Mouse (Mus musculus) C2C12 (cell line): ENCODE measurements at regions not wholly inside any gene's neighbourhood (a gene's known extent, or its start where the extent isn't known, plus 50 kb on each side); places are given as distances from the start of the nearest gene placed in this dataset.

ENCODE experiments used
- H3K27me3 ChIP-seq: one replicate; pipeline ENCODE4 v1.6.1; 2011; ENCODE audit not compliant: control insufficient read depth, insufficient read depth, insufficient read length
- H3K36me3 ChIP-seq: one replicate; pipeline ENCODE4 v1.6.1; 2011; ENCODE audit not compliant: control insufficient read depth, insufficient read depth
- H3K4me3 ChIP-seq: one replicate; pipeline ENCODE4 v1.5.1; 2011; ENCODE audit warnings: mild to moderate bottlenecking, control low read depth; ENCODE audit not compliant: poor library complexity, insufficient read depth, severe bottlenecking
- H3K79me2 ChIP-seq: one replicate; pipeline ENCODE4 v1.6.1; 2011; ENCODE audit not compliant: control insufficient read depth, insufficient read depth
- H3K79me3 ChIP-seq: one replicate; pipeline ENCODE4 v1.6.1; 2011; ENCODE audit warnings: low read depth, control low read depth
- H3ac ChIP-seq: one replicate; pipeline ENCODE3; 2011; ENCODE audit warnings: low read depth; ENCODE audit not compliant: control insufficient read depth, insufficient read length
- CEBPB ChIP-seq: IDR thresholded peaks from one replicate; pipeline ENCODE4 v1.6.1; 2011; ENCODE audit warnings: low read depth, mild to moderate bottlenecking, control low read depth, moderate library complexity
- CTCF ChIP-seq: IDR thresholded peaks from one replicate; pipeline ENCODE4 v1.5.1; 2011; ENCODE audit not compliant: control insufficient read depth, insufficient read depth, insufficient read length
- FOSL1 ChIP-seq: IDR thresholded peaks from one replicate; pipeline ENCODE4 v1.8.0; 2011; ENCODE audit warnings: mild to moderate bottlenecking, low read length; ENCODE audit not compliant: poor library complexity, insufficient read depth, severe bottlenecking
- MAX ChIP-seq: IDR thresholded peaks from one replicate; pipeline ENCODE4 v1.6.1; 2011; ENCODE audit warnings: mild to moderate bottlenecking, control low read depth
- MYOD1 ChIP-seq: IDR thresholded peaks from one replicate; pipeline ENCODE4 v1.6.1; 2011; ENCODE audit warnings: low read depth; ENCODE audit not compliant: control insufficient read depth, insufficient read length
- MYOG ChIP-seq: IDR thresholded peaks from one replicate; pipeline ENCODE4 v1.6.1; 2011; ENCODE audit not compliant: control insufficient read depth, insufficient read length; ENCODE audit errors: extremely low read depth
- USF1 ChIP-seq: IDR thresholded peaks from one replicate; pipeline ENCODE4 v1.6.1; 2011; ENCODE audit warnings: low read depth, mild to moderate bottlenecking, control low read depth, moderate library complexity

DNA sequence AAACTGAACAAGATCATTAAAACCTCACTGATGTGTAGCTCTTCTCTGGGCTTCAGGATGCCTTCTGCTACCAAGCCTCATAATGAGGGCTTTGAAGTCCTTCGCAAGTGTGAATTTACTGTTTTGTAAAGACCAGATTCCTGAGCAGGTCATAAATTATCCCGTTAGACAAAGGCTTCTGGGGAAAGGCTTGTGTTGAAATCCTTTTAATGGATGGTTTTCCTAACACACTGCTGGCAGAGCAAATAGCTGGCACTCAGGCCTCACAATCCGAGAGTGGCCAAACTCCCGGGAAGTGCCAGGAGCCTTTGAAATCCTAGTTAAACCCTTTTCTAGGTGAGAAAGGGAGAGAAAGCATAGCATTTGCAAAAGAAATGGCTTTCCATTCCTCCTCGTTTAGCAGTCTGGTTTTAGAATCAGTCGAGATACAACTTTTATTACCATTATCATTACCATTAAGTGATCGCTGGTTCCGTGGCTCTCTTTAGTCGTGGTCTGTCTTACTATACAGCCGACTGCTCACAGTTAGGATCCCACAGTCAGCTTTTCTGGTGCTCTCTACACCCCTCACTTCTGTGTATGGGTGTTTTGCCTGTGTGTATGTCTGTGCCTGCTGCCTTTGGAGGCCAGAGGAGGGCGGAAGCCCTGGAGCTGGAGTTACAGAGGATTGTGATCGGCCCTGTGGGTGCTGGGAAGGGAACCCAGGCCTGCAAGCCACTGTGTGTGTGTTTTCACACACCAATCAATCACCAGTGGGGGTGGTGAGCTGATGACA is 73.2 kb downstream of the Foxb1 start:
- H3ac ChIP-seq, result no peak overlapping the region
- H3K4me3 ChIP-seq, result no peak overlapping the region
- no peaks in the 10 kb centered on the region for H3K79me2 ChIP-seq
- peaks cover 16% of the 10 kb centered on the region for H3K27me3 ChIP-seq
- H3K36me3 ChIP-seq, result no peaks in the 10 kb centered on the region
- H3K79me3 ChIP-seq, result no peaks in the 10 kb centered on the region
- TF ChIP-seq MYOD1 (no peak), CTCF (no peak), CEBPB (no peak), MAX (no peak), FOSL1 (no peak), USF1 (no peak), MYOG (no peak)

- peaks cover 16% of the 10 kb centered on the region for H3K27me3 ChIP-seq
- no peaks in the 10 kb centered on the region for H3K36me3 ChIP-seq
- no peak overlapping the region for H3ac ChIP-seq
- H3K79me2 ChIP-seq, result no peaks in the 10 kb centered on the region
- H3K4me3 ChIP-seq, result no peak overlapping the region
- TF ChIP-seq CEBPB (peak; percentile 59), FOSL1 (no peak)
- H3K79me3 ChIP-seq, result no peaks in the 10 kb centered on the region
Measured at GRCm38 (mm10) chr9:69686766-69687165, 74.0 kb downstream of the Foxb1 start.

DNA sequence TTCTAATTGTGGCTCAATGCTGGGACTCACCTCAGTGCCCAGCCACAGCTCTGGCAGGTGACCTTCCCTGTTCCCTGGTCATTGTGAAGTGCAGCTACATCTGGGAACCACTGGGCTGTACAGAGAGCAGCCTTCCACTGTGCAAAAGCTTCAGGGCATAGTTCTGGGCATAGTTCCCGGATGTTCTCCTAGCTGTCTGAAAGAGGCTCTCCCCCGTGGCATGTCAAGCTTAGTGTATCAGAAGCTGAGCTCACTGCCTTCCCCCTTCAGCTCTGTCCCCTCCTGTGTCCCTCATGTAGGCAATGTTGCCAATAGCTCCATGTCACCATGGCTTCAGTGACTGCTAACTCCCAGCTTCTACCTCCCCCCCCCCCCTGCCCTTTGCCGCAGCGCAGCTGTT is 75.1 kb downstream of the Foxb1 start:
- Histone ChIP-seq H3K4me3 (no peak overlapping the region), H3ac (no peak overlapping the region), H3K79me3 (no peaks in the 10 kb centered on the region), H3K36me3 (no peaks in the 10 kb centered on the region), H3K27me3 (peaks cover 16% of the 10 kb centered on the region), H3K79me2 (no peaks in the 10 kb centered on the region)
- TF ChIP-seq CEBPB (no peak), CTCF (no peak), MYOD1 (no peak), MAX (no peak), FOSL1 (no peak), USF1 (no peak), MYOG (no peak)

- H3K79me3 ChIP-seq, result no peaks in the 10 kb centered on the region
- no peak overlapping the region for H3K4me3 ChIP-seq
- H3K27me3 ChIP-seq, result peaks cover 8% of the 10 kb centered on the region
- no peaks in the 10 kb centered on the region for H3K36me3 ChIP-seq
- H3ac ChIP-seq, result no peak overlapping the region
- TF ChIP-seq FOSL1 (no peak), USF1 (no peak), MAX (no peak), MYOD1 (no peak), CTCF (no peak), MYOG (no peak), CEBPB (no peak)
- H3K79me2 ChIP-seq, result no peaks in the 10 kb centered on the region
Measured at GRCm38 (mm10) chr9:69681372-69682213, 79.1 kb downstream of the Foxb1 start.

DNA sequence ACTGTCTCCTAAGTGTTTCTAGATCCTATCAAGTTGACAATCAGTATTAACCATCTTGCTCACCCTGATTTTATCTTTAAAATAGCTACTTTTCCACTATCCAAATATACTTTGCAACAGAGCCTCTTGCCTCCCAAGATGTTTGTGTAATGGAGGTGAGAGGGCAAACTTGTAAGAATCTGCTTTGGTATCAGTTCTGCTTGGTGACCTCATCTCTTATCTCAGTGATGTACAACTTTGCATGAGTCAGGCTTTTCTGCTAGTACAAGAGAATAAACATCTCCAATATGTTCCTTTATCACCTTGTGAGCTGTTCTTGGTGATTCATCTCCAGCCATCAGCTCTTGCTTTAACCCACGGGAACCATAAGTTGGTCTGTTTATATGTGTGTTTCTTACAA is 82.1 kb downstream of the Foxb1 start:
- TF ChIP-seq USF1 (no peak), MYOD1 (no peak), MYOG (no peak), CEBPB (no peak), MAX (no peak), CTCF (no peak), FOSL1 (no peak)
- Histone ChIP-seq H3K79me3 (no peaks in the 10 kb centered on the region), H3K36me3 (no peaks in the 10 kb centered on the region), H3K4me3 (no peak overlapping the region), H3K79me2 (no peaks in the 10 kb centered on the region), H3K27me3 (peaks cover 8% of the 10 kb centered on the region), H3ac (no peak overlapping the region)
